Mouse (Mus musculus) right cerebral cortex, adult 18-20 months (tissue): Measurements from ENCODE around the gene Akap2.

Experiments
- DNase-seq: peaks from one replicate; pipeline ENCODE4 v3.0.0; 2022; ENCODE audit warnings: mixed read lengths

Akap2 gene

DNA sequence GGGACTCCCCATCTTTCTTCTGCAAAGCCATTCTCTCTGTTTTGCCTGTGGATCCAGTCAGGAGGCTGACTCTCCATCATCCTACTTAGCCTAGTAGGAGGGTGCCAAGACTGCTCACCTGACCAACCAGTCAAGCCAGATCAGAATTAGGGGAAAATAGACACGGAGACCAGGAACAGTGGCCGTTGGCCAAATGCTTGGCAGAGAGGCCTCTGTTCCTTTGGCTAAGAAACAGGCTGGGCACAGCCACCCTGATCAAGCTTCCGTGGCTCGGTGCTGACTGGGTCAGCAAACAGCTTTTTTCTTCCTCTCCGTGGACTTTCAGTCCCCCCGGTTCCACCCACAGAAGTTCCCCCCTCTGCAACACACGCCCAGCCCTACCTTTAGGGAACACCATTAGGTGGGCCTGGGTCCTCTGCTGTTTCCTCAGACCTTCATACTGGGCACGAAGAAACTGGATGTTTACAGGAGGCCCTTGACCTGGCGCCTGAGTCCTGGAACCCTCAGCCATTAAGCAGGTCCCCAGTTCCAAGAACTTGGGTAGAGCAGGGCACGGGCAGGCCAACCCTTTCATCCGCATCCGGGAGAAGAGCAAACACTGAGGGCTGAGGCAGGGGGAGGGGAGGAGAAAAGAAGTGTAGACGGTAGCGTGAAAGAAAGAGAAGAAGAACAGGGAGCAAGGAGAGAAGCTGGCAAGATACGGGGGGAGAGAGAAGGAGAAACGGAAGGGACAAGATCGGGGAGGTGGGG, 197.9 kb downstream of the Akap2 start:
- DNase-seq = peak; percentile 25

DNA sequence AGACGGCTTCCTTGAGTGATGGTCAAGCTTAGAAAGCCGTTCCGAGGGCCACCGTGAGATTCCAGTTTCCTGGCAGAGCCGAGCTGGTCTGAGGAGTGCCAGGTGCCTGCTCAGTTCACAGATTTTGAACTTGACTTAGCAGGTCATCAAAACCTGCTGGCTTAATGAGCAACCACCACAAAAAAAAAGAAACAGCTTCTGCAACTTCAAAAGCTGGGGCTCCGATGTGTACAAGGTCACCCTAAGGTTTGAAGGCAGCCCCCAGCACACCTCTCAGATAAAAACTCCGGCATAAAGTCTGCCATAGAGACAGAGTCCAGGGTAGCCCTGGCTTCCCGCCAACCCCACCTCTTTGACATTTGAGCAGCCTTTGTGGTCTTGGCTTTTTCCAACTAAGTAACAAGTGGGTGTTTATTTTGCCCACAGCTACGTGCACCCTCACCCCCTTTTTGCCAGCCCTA, 198.8 kb downstream of the Akap2 start, which contains the start of gene D630039A03Rik:
D630039A03Rik (minus strand) TSS at position 97 of the 461 bp plus-strand sequence.
- no peak for DNase-seq

DNA sequence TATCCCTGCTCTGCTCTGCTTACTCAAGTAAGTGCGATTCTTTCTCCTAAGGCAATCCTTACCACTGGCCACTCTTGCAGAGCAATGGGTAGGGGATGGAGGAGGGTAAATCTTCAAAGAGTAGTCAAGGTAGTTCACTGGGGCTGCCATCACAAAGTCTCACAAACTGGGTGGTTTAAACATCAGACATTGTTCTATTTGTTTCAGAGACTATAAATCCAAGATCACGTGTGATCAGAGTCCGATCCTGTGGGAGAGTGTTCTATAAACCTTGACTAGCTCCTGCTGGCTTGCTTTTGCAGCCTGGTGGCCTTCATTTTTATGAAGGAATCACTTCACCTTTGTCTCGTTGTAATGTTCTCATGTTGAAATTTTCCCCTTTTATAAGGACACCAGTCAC, 199.3 kb downstream of the Akap2 start:
- DNase-seq = no peak

DNA sequence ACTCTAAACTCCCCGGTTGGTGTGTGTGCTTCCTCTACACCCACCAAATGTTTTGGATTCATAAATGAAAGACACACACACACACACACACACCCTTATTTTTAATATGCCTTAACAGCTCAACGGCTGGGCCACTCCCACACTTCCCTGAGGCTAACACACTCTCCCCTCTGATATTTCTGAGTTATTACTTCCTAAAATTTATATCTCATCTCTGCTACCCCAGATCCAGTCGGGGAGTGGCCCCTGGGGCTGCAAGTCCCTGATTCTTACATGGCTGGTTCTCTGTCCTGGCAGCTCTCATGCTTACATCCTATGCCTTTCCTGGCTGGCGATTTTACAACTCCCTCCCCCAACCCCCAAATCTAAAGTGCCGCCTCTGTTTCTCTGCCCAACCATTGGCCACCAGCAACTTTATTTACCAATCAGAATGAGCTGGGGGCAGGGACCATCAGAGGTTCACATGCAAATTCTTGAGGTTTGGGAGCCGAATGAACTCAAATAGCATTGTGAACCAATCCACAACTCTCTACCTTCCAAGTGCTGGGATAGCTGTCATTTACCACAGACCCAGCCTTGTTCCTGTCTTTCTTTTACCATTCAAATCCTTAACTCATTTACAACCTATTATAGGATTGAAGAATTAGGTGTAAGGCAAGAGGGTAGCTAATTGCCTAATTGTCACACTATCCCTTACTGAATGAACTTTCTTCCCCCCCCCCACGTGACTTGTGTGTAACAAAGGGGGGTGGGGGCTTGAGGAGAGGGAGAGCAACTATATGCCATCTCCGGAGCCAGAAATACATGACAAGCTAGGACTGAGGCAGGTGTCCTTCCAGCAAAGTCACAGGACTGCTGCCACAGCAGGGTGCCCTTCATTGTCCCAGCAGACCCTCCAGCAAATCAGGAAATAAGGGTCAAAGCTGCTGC, 202.3 kb downstream of the Akap2 start:
- no peak for DNase-seq

DNA sequence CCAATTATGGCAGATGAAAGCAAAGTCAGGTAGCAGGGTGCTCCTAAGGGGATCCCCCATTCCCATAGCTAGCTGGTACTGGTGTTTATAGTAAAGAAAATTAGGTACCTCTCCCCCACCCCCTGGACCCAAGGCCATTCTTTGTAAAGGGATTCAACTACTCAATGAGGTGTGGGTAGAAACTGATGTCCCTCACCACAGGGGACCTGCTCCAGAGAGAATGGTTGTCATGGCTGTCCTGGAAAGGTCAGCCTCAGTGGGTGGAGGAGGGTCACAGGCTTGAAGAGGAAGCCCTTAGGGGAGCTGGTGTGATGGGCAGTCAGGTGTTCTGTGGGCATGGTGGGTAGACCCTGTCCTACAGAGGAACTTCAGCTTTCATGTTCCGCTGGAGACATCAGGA, 203.1 kb downstream of the Akap2 start:
- DNase-seq = no peak

DNA sequence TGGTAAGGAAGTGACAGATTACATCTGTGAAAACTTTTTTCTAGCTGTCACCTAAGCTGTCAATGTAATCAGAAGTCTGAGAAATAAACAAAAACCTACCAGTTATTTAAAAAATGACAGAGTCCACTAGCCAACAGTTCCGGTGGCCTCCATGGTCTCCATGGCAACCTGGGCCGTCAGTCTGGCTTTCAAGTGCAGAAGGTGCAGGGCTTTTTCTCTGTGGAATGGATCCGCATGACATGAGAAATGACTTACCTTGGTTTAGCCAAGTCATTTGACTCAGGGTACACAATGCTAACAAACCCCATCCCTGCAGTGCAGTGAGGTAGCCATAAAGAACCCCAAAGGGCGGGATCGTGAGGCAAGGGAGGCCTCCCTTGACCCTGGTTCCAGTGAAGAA, 204.7 kb downstream of the Akap2 start:
- no peak for DNase-seq

DNA sequence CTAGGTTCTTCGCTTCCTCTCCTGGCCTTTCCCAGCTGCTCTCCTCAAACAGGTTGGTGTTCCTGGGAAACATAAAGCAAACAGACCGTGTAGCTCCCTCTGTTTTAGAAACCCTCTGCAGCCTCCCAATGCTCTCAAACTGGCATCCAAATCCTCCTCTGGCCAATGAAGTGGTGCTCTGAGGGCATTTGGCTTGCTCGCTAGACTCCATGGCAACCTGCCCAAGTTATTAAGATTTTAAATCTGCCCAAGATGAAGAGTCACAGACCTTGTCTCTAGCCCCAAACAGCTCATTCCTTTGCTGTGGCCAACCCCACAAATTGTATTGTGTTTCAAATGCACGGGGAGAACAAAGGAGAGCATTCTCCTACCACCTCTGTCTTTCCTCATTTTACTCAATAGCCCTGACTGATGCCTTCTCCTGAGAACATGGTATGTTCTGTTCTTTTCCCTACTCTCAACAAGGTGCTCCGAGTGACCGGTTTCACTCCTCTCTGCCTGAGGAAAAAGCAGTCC, 207.2 kb downstream of the Akap2 start:
- no peak for DNase-seq

DNA sequence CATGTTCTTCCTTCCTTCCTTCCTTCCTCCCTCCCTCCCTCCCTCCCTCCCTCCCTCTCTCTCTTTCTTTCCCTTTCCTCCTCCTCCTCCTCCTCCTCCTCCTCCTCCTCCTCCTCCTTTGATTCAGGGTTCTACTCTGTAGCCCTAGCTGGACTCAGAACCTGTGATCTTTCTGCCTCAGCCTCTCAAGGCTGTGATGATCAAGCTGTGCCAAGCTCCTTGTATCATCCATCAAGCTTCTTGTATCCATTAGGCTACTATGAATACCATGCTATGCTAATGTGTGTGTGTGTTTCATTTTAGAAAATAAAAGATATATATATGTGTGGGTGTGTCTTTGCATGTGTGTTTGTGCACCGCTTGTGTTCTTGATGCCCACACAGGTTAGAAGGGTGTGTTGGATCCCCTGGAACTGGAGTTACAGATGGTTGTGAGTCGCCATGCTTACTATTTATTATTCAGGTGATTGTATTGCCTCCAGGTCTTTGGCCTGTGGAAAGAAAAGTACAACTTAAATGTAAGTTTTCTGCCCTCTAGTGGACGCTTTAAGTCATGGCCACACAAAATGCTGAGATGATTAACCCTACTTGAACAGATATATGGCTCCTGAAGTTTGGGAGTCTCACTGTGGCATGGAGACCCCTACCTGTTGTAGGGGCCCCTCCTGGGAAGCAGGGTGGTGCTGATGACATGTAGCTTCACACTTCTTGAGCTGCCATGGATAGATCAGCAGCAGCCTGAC, 210.2 kb downstream of the Akap2 start:
- no peak for DNase-seq

DNA sequence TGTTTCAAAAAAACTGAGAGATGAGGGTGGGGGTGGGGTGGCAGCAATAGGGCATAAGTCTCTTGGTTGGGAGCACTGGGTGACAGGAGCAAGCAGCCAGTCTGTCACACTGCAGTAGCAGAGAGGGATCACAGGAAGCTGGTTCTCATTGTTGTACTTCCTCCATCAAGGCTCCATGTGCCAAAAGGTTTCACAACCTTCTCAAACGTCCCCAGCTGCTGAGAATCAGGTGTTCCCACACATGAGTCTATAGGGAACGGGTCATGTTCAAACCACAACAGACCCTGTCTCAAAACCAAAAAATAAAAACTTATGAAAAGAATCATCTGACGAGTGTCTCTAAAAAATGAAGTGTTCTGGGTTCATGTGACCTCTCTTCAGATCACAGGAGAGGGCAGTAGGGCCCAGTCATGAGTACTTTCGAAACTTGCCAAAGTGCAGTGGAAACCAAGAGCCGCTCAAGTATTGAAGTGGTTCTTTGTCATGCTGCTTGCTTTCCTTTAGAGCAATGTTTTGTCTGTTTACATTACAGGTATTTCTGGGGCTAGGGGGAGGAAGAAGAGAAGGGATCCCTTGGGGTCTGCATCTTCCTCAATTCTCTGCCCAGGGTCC, 213.2 kb downstream of the Akap2 start:
- no peak for DNase-seq

DNA sequence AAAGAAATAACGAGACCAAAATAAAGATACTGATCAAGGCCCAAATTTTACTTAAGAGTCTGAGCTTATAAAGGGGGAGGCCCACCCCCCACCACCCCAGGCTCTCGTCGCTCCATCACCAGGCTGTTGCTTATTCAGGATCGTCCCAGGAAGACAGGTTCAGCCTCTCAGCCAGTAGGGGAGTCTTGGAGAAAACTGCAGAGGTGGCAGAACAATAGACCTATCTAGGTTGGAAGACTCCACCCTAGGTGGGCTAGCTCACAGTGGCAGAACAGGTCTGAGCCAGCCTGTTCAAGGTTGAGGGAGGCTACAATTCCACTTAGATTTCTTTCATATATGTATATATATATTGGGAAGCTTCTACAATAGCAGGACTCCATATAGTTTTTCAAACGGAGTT, 216.7 kb downstream of the Akap2 start:
- no peak for DNase-seq

DNA sequence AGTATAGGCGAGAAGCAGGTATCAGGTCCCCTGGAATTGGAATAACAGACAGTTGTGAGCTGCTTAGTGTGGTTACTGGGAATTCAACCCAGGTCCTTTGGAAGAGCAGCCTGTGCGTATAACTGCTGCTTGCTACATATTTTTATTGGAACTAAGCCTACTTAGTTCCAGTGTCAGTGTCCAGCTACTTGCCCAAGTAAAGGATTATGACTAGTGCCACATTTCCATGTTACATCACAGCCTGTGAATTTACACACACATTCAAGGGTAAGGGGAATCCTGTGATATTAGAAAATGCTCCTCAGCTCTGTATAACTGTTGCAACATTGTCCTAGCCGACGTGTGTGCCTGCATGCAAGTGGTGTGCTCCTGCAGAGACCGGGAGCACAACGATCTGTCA, 219.8 kb downstream of the Akap2 start:
- DNase-seq = no peak

DNA sequence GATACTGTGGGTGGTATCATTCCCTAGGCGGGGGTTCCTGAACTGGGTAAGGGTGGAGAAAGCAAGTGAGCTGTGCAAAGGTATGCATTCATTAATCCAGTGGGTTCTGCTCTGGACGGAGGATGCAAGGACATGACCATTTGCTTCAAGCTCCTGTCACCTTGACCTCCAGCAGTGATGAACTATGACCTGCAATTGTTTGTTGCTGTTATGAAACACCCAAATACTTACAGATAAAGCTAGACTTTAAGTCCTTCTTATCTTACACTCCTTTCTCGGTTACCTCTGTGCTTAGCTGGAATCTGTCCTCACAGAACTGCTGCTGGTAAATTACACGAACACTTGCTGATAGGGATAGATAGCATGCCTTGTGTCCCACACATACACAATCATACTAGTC, 223.2 kb downstream of the Akap2 start:
- DNase-seq = no peak

DNA sequence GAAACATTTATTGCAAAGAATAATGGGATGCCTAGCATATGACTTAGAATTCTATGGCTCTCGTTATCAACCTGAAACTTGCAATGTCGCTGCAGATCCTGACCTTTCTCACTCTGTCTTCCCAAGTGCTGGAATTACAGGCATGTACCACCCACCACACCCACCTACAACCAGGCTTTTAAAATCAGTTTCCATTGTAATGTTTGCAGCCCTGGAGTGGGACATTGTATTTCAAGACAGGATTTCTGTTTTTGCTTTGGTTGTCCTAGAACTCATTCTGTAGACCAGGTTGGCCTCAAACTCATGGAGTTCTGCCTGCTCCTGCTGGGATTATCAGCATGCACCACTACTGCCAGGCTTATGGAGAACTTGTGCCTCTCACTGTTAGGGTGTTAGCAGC, 225.4 kb downstream of the Akap2 start:
- no peak for DNase-seq
